Mouse (Mus musculus) splenic B cell, adult 2 months (primary cell): Measurements from ENCODE around the gene Unc5c.

ENCODE experiments used
- DNase-seq: peaks from one replicate; pipeline ENCODE4 v3.0.0-alpha.2; 2011; ENCODE audit warnings: low read depth, low spot score
- H3K27me3 ChIP-seq: 2 replicates; pipeline ENCODE4 v1.6.1; 2012; ENCODE audit warnings: mild to moderate bottlenecking, low read length, moderate library complexity, mixed read lengths; ENCODE audit not compliant: control insufficient read depth, poor library complexity, insufficient read depth, severe bottlenecking
- H3K36me3 ChIP-seq: 2 replicates; pipeline ENCODE4 v1.6.1; 2012; ENCODE audit warnings: mild to moderate bottlenecking, low read length, moderate library complexity, mixed read lengths; ENCODE audit not compliant: control insufficient read depth, poor library complexity, insufficient read depth, severe bottlenecking

The Unc5c gene

DNA sequence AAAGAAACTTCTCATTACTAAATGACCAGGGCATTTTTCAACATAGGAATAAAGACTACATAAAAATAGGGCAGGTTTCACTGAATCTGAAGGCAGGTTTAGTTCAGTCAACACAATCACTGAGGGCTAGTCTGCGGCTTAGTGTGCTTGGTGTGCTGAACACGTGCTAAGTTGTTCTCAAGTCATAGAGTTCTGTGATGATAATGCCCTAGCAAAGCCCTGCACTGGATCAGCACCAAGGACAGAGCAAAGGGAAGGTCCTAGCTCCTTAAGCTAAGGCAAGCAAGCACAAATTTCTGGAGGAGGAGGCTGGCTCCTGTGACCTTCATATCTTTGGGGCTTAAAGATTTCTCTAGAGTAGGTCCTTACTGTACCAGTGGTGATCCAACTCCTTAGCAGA, 346.3 kb downstream of the Unc5c start:
- H3K36me3 ChIP-seq = no peaks in the 10 kb centered on the region
- no peak for DNase-seq
- H3K27me3 ChIP-seq = no peaks in the 10 kb centered on the region

DNA sequence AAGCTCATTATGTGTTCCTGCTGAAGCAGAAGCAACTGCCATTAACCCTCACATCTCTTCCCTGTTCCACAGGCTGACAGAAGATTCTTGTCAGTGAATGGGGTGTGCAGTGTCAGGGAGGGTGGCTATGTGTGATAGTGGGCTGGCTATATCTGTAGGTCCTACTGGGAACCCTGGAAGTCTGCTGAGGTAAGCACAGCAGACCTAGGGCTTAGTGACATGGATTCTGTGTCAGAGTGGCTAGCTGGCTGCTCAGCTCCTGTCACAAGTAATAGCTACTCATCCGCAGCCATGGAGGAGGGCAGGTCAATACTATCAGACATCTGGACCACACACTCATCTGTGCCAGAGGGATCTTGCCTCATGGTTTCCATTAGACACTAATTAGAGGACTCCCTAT, 349.8 kb downstream of the Unc5c start:
- DNase-seq = no peak
- no peaks in the 10 kb centered on the region for H3K36me3 ChIP-seq
- no peaks in the 10 kb centered on the region for H3K27me3 ChIP-seq

DNA sequence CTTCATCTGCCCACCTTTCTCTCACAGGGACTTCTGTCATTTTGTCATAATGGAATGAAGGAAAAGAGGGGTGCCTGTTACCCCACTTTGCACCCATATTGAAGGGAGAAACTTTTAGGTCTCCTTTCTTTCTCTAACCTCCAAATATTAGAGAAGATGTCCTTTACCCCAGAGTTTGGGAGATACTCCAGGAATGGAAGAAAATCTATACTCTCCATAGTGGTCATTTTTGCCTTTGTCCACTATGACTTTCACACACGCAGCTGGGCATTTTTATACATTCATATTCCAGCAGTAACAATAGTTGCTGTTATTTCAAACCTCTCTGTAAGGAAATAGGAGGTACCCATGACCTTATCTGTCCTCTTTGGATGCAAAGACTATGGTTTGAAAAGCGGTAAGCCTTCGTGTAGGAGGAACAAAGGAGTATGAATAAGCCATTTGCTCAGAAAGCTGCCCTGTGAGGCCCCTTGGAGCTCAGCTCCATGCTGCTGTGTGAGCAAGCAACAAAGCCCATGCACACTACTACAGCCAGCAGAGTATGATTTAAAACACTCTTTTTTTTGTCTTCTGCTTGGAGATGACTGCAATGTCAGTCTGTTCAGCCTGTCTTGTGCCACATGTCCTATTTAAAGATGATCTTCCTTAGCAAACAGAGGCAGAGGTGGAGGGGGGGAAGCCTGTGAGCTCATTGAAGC, 353.7 kb downstream of the Unc5c start:
- no peaks in the 10 kb centered on the region for H3K36me3 ChIP-seq
- no peak for DNase-seq
- no peaks in the 10 kb centered on the region for H3K27me3 ChIP-seq

DNA sequence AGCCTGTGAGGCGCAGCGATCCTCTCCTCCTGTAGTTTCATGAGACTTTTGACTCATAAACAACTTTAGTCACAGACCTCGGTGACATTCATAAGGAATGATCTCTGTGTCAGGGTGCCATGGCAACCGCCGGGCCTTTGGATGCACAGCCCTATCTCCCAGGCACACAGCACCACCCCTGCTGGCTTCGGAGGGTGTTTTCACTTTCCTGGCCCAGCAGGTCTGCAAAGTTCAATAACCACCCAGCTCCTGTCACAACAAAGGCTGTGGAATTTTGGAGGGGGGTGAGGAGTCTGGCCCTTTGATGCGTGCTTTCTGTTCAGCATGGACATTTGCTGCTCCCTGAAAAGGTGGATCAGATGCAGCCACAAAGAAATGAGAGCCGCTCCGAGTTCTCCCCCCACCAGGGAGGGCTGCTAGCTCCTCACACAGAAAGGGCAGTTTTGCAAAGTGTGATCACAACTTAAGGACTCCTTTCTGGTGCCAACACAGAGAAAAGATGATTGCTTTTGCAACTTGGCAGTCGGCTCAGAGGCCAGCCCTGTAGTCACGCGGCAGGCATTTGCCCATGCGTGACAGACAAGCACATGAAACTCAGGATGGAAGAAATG, 354.4 kb downstream of the Unc5c start:
- Histone ChIP-seq H3K36me3 (no peaks in the 10 kb centered on the region), H3K27me3 (no peaks in the 10 kb centered on the region)
- DNase-seq = no peak

DNA sequence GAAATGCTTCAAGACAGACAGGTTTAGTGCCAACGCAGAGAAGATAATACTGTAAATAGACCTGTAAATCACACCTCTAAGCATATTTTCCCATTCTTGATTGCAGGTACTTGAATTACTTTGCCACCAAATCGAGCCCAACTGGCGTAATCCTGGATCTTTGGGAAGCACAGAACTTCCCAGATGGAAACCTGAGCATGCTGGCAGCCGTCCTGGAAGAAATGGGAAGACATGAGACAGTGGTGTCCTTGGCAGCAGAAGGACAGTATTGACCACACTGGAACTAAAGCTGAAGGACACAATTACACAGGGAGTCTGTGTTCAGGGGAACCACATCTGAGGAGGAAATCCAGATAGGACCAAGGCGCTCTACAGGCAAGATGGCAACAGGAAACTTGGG, 363.3 kb downstream of the Unc5c start:
- Histone ChIP-seq H3K27me3 (no peaks in the 10 kb centered on the region), H3K36me3 (no peaks in the 10 kb centered on the region)
- DNase-seq = no peak

DNA sequence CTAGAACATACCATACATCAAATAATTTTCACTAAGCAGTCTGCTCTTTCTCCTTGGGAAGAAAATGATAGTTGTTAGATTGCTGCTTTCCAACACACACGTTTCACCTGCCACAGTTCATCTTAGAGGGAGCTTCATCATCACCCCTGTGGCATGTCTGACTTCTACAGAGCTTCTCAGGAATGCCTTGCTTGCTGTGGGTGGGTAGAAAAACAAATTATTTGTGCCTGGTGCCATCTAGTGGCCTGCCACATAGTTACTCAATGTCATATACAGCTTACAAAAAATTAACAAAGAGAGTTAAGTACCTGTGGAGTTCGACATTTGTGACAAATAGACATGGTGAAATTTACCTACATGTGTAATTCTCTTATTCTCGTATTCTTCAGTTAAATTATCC, 366.1 kb downstream of the Unc5c start:
- DNase-seq = peak; percentile 2
- Histone ChIP-seq H3K27me3 (no peaks in the 10 kb centered on the region), H3K36me3 (no peaks in the 10 kb centered on the region)

DNA sequence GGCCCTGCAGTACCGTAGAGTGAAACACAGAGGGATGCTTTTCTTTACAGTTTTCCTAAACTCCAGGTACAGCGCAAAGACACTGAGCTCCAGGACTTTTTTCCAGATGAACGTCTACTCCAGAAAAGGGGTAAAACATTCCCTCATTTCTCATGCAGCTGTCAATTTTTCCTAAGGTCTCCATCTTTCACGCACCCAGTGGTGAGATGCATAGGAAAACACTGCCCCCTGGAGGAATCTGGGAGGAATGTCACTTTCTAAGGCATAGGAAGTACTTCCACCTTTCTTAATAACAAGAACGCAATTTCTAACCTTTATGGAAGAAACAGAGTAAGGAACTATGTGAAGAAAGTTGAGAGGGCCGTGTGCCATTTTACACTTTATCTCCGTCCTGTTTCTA, 373.8 kb downstream of the Unc5c start:
- H3K27me3 ChIP-seq = no peaks in the 10 kb centered on the region
- DNase-seq = peak; percentile 2
- H3K36me3 ChIP-seq = no peaks in the 10 kb centered on the region

DNA sequence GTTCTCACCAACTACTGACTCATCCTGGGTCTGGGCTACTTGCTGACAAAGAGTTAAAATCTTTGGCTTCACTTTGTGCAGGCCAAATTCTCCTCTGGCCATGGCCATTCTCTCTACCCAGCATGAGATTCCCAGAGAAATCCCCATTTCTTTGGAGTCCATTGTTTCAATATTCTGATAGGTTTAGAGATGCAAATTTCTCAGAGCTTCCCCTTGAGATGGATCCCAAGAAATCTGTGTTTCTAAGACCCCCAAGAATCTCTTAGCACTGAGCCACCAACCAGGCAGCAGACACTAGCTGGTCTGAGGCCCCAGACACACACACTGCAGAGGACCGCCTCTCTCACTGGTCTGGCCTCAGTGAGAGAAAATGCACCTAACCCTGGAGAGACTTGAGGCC, 384.2 kb downstream of the Unc5c start:
- no peaks in the 10 kb centered on the region for H3K36me3 ChIP-seq
- H3K27me3 ChIP-seq = no peaks in the 10 kb centered on the region
- DNase-seq = no peak

DNA sequence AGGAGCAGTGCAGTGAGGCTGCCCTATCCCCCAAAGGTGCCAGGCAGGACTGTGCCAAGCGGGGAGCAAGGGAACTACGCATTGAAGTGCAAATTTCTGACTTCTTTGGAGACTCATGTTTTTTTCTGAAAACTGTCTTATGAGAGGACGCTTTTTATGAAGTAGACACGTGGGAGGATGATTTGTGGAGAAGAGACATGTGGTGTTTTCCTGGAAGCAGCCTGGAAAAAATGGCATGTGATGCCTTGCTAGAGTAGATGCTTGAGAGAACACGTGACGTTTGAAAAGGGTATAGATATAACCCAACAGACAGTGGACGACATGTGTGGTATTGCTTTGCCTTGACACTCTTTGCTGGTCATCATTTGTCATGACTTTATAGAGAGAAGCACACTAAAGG, 385.1 kb downstream of the Unc5c start:
- DNase-seq = no peak
- Histone ChIP-seq H3K36me3 (no peaks in the 10 kb centered on the region), H3K27me3 (no peaks in the 10 kb centered on the region)

DNA sequence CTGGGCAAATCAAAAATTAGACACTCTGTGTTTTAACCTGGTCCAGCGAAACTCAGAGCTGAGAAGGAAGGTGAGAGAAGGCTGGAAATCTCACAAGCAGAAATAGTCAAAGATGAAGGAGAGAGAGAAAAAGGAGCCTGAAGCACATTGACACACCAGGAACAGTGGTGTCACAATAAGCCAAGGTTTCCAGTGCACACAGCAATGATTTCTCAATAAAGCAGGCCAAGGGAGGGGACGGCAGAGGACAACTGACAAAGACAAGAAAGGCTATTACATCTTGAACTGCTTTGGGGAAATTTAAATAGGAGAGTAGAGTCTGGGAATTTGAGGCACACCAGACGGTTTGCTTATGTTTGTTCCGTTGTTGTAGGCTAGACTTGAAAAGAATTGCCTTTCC, 389.3 kb downstream of the Unc5c start:
- no peak for DNase-seq
- no peaks in the 10 kb centered on the region for H3K36me3 ChIP-seq
- H3K27me3 ChIP-seq = no peaks in the 10 kb centered on the region

DNA sequence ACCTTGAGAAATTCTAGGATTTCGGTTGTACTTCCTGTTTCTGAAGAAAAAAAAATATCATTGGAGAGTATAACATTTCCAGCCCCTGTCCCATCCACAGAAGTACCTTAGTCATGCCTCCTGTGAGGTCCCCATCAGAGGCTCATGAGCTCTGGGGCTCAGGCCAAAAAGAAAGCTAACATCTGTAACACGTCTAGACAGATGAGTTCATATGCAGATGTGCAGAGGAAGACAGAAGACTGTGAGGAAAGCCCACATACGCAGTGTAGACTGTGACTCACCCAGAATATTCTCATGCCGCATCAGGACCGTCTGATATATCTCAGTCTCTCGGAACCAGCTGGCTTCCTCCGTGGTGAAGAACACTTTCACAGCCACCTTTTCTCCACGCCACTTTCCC, 392.1 kb downstream of the Unc5c start:
- DNase-seq = no peak
- Histone ChIP-seq H3K27me3 (no peaks in the 10 kb centered on the region), H3K36me3 (no peaks in the 10 kb centered on the region)

DNA sequence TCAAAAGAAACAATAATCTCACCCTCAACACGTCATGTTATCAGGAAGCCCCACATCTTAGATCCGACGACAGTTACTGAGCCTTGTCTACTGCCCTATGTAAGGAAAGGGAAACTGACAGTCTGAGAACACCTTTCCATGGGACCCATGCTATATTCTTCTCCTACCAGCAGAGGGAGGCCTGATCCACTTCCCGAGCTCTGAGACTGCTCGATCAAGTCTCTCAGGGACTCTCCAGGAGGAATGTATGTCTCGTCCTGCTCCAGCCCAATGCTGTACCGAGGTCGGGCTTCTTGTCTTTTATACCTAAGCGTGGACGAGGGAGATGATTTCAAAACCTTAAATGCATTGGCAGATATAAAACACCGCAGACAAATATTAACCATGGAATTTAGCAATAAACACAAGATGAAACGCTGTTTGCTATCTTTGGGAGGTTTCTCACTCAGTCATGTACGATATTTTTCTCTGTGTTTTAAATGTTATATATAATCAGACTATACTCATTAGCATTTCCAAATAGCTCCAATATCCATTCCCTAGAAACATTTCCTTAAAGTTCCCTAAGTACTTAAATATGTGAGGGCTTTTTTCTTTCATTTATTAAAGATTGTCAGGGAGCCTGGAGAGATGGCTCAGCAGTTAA, 397.9 kb downstream of the Unc5c start:
- Histone ChIP-seq H3K36me3 (no peaks in the 10 kb centered on the region), H3K27me3 (no peaks in the 10 kb centered on the region)
- peak; percentile 16 for DNase-seq

DNA sequence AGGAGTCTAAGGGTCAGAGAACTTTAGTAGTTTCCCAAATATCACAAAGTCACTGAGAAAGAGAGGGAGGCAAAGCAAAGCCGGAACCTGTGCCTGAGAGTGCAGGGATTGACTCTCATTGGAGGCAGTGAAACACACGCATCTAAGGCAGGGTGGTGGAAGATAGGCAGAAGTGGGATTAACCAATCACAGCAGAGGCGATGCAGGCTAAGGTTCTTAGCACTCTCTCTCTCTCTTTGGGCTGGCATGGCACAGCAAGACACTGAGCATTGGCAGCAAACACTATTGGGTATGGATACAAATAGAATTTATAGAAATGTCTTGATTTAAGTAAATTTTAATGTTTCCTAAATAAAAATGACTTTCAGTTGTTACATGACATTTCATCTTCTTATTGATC, 406.8 kb downstream of the Unc5c start:
- no peak for DNase-seq
- H3K36me3 ChIP-seq = no peaks in the 10 kb centered on the region
- H3K27me3 ChIP-seq = no peaks in the 10 kb centered on the region

DNA sequence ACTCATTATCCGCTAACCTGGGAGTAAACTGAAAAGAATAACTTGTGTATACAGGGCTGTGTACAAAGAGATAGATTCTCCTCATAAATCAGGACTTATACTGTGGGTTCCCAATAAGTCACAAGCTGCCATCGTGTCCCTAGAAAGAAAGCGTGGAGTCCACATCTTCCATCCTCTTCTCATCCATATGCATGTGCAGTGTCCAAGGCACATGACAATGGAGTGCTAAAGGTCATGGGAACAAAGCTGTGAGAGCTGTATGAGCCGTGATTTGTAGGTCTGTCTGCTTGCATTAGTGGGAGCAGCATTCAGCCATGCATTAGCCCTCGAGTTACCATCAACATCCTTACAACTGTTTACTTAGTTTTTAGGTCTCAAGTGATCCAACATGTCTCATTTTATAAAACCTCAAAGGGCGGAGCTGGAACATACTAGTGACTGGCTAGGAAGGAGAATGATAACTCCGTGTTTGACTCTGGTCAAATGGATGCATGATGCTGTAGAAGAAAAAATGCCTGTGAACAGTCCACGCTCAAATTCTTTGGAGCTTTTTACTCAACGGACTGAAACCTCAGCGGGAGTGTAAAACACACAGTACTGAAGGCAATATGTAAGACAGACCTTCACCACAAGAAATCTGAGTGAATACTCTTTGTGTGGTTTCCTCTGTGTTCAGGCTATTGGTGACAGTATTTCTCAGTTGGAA, 407.5 kb downstream of the Unc5c start:
- no peaks in the 10 kb centered on the region for H3K27me3 ChIP-seq
- H3K36me3 ChIP-seq = no peaks in the 10 kb centered on the region
- DNase-seq = no peak

DNA sequence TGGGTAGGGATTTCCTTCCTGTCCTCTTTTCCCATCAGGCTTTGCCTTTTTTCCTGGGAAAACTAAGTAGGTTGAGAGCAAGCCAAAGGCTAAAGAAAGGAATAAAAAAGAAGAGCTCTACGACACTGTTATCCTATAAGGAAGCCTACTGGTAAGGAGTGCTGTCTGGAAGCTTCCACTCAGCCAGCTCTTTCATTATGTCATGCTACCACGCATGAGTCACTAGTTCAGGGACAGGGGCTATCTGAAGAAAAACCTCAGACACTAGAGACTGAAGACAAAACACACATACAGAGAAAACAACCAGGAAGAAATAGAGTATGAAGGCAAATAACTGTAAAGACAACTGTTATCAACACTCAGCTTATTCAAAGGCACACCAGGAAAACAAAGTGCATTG, 417.5 kb downstream of the Unc5c start:
- H3K27me3 ChIP-seq = no peaks in the 10 kb centered on the region
- no peaks in the 10 kb centered on the region for H3K36me3 ChIP-seq
- DNase-seq = no peak
